Mouse (Mus musculus) hindbrain, embryonic 16.5 days (tissue): ENCODE results near the gene Chst12. TPM values are rescaled to one million over a fixed set of nuclear protein-coding genes. Genes with fewer than 3 reads are reported as not detected.

Experiments
- ATAC-seq: fragments of 200-750 bp; cut with Nextera tagmentation; 2 replicates; pipeline ENCODE4 v1.8.0; 2017; ENCODE audit warnings: moderate TSS enrichment, moderate library complexity
- H3K27ac ChIP-seq: fragments of 300-500 bp; sonication (generic); 2 replicates; pipeline ENCODE4 v1.5.1; 2014; ENCODE audit warnings: low read depth, mild to moderate bottlenecking, control low read depth, low read length, moderate library complexity
- H3K27me3 ChIP-seq: fragments of 300-500 bp; sonication (generic); replicated peaks from 2 replicates; pipeline ENCODE4 v1.6.1; 2014; ENCODE audit warnings: low read length; ENCODE audit not compliant: control insufficient read depth, insufficient read depth
- H3K36me3 ChIP-seq: fragments of 300-500 bp; sonication (generic); 2 replicates; pipeline ENCODE4 v1.6.1; 2014; ENCODE audit warnings: mild to moderate bottlenecking, low read length, moderate library complexity, mixed read lengths; ENCODE audit not compliant: control insufficient read depth, insufficient read depth
- H3K4me1 ChIP-seq: fragments of 300-500 bp; sonication (generic); 2 replicates; pipeline ENCODE4 v1.6.1; 2014; ENCODE audit warnings: low read depth, low read length; ENCODE audit not compliant: control insufficient read depth, insufficient read depth
- H3K4me2 ChIP-seq: fragments of 300-500 bp; sonication (generic); 2 replicates; pipeline ENCODE4 v1.6.1; 2014; ENCODE audit warnings: mild to moderate bottlenecking, low read length, control low read depth, moderate library complexity
- H3K4me3 ChIP-seq: fragments of 300-500 bp; sonication (generic); 2 replicates; pipeline ENCODE4 v1.5.1; 2014; ENCODE audit warnings: mild to moderate bottlenecking, low read length, control low read depth, moderate library complexity
- H3K9ac ChIP-seq: fragments of 300-500 bp; sonication (generic); 2 replicates; pipeline ENCODE4 v1.6.1; 2014; ENCODE audit warnings: low read depth, mild to moderate bottlenecking, control low read depth, low read length, moderate library complexity
- H3K9me3 ChIP-seq: fragments of 300-500 bp; sonication (generic); 2 replicates; pipeline ENCODE4 v1.6.1; 2014; ENCODE audit warnings: mild to moderate bottlenecking, low read length, moderate library complexity; ENCODE audit not compliant: control insufficient read depth
- WGBS: fragments of 180-500 bp; shearing (Covaris S2); extraction: QIAGEN DNeasy Blood & Tissue Kit; methylation state at CpG from one replicate; pipeline ENCODE4 v1.1.7; 2014; 5-methylcytosine and 5-hydroxymethylcytosine counted together
- polyA plus RNA-seq: library from polyadenylated mRNA; unstranded; fragments of >200 nt; fragmentation: Nextera tagmentation; extraction: Ambion mirVana; gene quantifications from 2 replicates; pipeline ENCODE4 v1.2.1, GENCODE M21; 2015

The Chst12 gene
- polyA plus RNA-seq, 1 experiment from 2014 or later, result 27.6 TPM

- ATAC-seq, result no peak
- no peak overlapping the region for H3K4me2 ChIP-seq
- H3K4me1 ChIP-seq, result peaks cover 3% of the 10 kb centered on the region; the same call in 1 of the 2 replicates
- H3K27me3 ChIP-seq, result no peaks in the 10 kb centered on the region
- no peaks in the 10 kb centered on the region for H3K9me3 ChIP-seq
- WGBS, result 70% methylated on average over 4 of the region's 4 CpGs
- no peak overlapping the region for H3K27ac ChIP-seq
- no peak overlapping the region for H3K4me3 ChIP-seq
- no peak overlapping the region for H3K9ac ChIP-seq
- no peaks in the 10 kb centered on the region for H3K36me3 ChIP-seq
Observed at GRCm38 (mm10) chr5:140566271-140566670, 60.9 kb downstream of the Chst12 start.

DNA sequence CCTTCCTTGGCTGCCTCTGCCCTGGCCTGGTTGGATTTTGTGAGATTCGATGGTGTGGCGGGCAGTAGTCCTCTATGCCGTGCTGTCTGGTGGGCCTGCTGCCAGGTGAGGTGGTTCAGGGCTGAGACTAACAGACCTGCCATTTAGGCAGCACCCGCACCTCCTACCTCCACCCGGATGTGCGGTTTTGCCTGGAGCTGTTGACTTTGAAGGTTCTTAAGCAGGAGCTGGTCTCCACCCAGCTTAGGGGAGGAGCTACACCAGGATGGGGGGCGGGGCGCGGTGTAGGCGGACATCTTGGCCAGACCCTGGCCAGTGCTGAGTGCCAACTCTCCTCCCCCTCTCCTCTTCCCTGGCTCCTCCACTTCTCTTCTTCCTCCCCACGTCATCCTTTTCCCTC, 62.0 kb downstream of the Chst12 start:
- Histone ChIP-seq H3K9me3 (no peaks in the 10 kb centered on the region), H3K36me3 (no peaks in the 10 kb centered on the region), H3K9ac (no peak overlapping the region), H3K27me3 (no peaks in the 10 kb centered on the region), H3K4me1 (peaks cover 5% of the 10 kb centered on the region; the same call in 1 of the 2 replicates), H3K27ac (no peak overlapping the region), H3K4me2 (no peak overlapping the region), H3K4me3 (no peak overlapping the region)
- ATAC-seq, result no peak
- WGBS, result 47% methylated on average over 11 of the region's 11 CpGs

- H3K27ac ChIP-seq, result no peak overlapping the region
- no peaks in the 10 kb centered on the region for H3K27me3 ChIP-seq
- no peak overlapping the region for H3K4me2 ChIP-seq
- no peaks in the 10 kb centered on the region for H3K36me3 ChIP-seq
- no peak overlapping the region for H3K9ac ChIP-seq
- 93% methylated on average over 5 of the region's 5 CpGs for WGBS
- H3K4me3 ChIP-seq, result no peak overlapping the region
- H3K9me3 ChIP-seq, result no peaks in the 10 kb centered on the region
- H3K4me1 ChIP-seq, result peaks cover 5% of the 10 kb centered on the region; the same call in 1 of the 2 replicates
- no peak for ATAC-seq
Observed at GRCm38 (mm10) chr5:140567751-140568150, 62.4 kb downstream of the Chst12 start.

- H3K4me3 ChIP-seq, result no peak overlapping the region
- no peak for ATAC-seq
- no peak overlapping the region for H3K4me2 ChIP-seq
- no peaks in the 10 kb centered on the region for H3K27me3 ChIP-seq
- 33% methylated on average over 10 of the region's 10 CpGs for WGBS
- no peak overlapping the region for H3K27ac ChIP-seq
- H3K36me3 ChIP-seq, result no peaks in the 10 kb centered on the region
- no peak overlapping the region for H3K9ac ChIP-seq
- H3K9me3 ChIP-seq, result no peaks in the 10 kb centered on the region
- H3K4me1 ChIP-seq, result peaks cover 5% of the 10 kb centered on the region; the same call in 1 of the 2 replicates
Observed at GRCm38 (mm10) chr5:140568321-140568970, 63.1 kb downstream of the Chst12 start.

DNA sequence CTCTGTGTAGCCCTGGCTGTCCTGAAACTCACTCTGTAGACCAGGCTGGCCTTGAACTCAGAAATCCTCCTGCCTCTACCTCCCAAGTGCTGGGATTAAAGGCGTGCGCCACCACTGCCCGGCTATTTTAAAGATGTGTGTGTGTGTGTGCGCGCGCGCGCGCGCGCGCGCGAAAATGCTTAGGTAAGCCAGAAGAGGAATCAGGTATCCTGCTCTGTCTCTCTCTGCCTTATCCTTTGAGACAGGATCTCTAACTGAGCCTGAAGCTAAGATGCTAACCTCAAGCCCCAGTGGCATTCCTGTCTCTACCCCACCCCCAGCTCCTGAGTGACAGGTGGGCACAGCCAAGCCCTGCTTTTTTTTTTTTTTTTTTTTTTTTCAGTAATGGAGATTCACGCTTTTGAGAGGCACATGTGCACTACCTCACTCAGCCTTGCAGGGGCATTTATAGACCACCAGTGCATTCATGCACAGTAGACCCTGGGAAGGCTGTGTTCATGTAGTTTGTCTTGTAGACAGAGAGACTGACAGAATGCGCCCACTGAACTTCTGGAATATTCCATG, 63.8 kb downstream of the Chst12 start:
- peaks cover 5% of the 10 kb centered on the region; the same call in 1 of the 2 replicates for H3K4me1 ChIP-seq
- no peaks in the 10 kb centered on the region for H3K36me3 ChIP-seq
- H3K27ac ChIP-seq, result no peak overlapping the region
- no peak overlapping the region for H3K9ac ChIP-seq
- no peaks in the 10 kb centered on the region for H3K27me3 ChIP-seq
- H3K4me3 ChIP-seq, result no peak overlapping the region
- no peak overlapping the region for H3K4me2 ChIP-seq
- 79% methylated on average over 16 of the region's 16 CpGs for WGBS
- ATAC-seq, result no peak
- no peaks in the 10 kb centered on the region for H3K9me3 ChIP-seq

- H3K4me3 ChIP-seq, result no peak overlapping the region
- H3K4me1 ChIP-seq, result peaks cover 5% of the 10 kb centered on the region; the same call in 1 of the 2 replicates
- no peaks in the 10 kb centered on the region for H3K9me3 ChIP-seq
- H3K27ac ChIP-seq, result no peak overlapping the region
- H3K36me3 ChIP-seq, result no peaks in the 10 kb centered on the region
- ATAC-seq, result no peak
- no peak overlapping the region for H3K4me2 ChIP-seq
- no peak overlapping the region for H3K9ac ChIP-seq
- H3K27me3 ChIP-seq, result no peaks in the 10 kb centered on the region
- WGBS, result 85% methylated on average over 13 of the region's 13 CpGs
Observed at GRCm38 (mm10) chr5:140570223-140570870, 65.0 kb downstream of the Chst12 start.

DNA sequence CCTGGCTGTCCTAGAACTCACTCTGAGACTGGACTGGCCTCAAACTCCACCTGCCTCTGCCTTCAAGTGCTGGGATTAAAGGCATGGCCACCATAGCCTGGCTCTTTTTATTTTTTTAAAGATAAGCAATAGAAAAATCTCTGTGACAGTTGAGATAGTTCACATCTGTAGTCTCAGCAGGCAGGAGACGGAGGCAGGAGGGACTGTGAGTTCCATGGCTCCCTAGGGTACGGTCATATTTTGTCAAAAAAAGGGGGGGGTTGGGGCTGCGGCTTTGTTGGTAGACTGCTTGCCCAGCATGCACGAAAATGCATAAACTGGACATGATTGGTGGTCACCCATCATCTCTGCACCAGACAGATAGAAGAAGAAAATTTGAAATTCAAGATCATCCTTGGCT, 65.9 kb downstream of the Chst12 start:
- Histone ChIP-seq H3K4me1 (peaks cover 5% of the 10 kb centered on the region; the same call in 1 of the 2 replicates), H3K27ac (no peak overlapping the region), H3K4me2 (no peak overlapping the region), H3K36me3 (no peaks in the 10 kb centered on the region), H3K27me3 (no peaks in the 10 kb centered on the region), H3K9me3 (no peaks in the 10 kb centered on the region), H3K9ac (no peak overlapping the region), H3K4me3 (no peak overlapping the region)
- WGBS, result 38% methylated on average over 4 of the region's 4 CpGs
- ATAC-seq, result no peak

GRCm38 (mm10) chr5:140571673-140572072, 66.3 kb downstream of the Chst12 start:
- H3K27me3 ChIP-seq, result no peaks in the 10 kb centered on the region
- no peak overlapping the region for H3K4me3 ChIP-seq
- no peak overlapping the region for H3K27ac ChIP-seq
- no peak overlapping the region for H3K4me2 ChIP-seq
- peaks cover 5% of the 10 kb centered on the region; the same call in 1 of the 2 replicates for H3K4me1 ChIP-seq
- 32% methylated on average over 10 of the region's 10 CpGs for WGBS
- no peaks in the 10 kb centered on the region for H3K9me3 ChIP-seq
- H3K9ac ChIP-seq, result no peak overlapping the region
- no peaks in the 10 kb centered on the region for H3K36me3 ChIP-seq
- no peak for ATAC-seq

DNA sequence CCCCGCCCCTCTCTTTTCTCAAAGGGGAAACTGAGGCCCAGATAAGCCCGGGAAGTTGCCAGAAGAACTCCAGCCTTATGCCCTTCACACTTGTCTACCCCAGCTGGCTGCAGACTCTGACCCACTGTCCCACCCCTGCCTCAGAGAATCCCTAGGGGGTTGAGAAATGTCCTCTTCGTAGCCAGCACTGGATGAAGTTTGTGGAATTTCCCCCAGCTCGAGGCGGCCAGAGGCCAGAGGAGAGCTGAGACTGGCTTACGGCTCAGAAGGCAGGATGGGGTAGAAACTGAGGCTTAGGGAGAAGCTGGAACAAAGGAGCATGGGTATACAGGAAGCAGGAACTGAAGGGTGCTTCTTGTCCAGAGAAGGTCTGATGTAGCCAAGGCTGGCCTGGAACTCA, 67.3 kb downstream of the Chst12 start:
- H3K4me1 ChIP-seq, result peaks cover 5% of the 10 kb centered on the region; the same call in 1 of the 2 replicates
- WGBS, result 75% methylated on average over 6 of the region's 6 CpGs
- no peak for ATAC-seq
- no peak overlapping the region for H3K9ac ChIP-seq
- no peak overlapping the region for H3K27ac ChIP-seq
- H3K9me3 ChIP-seq, result no peaks in the 10 kb centered on the region
- no peak overlapping the region for H3K4me2 ChIP-seq
- H3K4me3 ChIP-seq, result no peak overlapping the region
- no peaks in the 10 kb centered on the region for H3K36me3 ChIP-seq
- H3K27me3 ChIP-seq, result no peaks in the 10 kb centered on the region
